Mouse (Mus musculus): ENCODE data around the gene Cyb5rl. TPM values are rescaled to one million over a fixed set of nuclear protein-coding genes. Genes with fewer than 3 reads are reported as not detected.

Gene Cyb5rl
- polyA plus RNA-seq, 2 experiments: 1.2 to 1.7 TPM

DNA sequence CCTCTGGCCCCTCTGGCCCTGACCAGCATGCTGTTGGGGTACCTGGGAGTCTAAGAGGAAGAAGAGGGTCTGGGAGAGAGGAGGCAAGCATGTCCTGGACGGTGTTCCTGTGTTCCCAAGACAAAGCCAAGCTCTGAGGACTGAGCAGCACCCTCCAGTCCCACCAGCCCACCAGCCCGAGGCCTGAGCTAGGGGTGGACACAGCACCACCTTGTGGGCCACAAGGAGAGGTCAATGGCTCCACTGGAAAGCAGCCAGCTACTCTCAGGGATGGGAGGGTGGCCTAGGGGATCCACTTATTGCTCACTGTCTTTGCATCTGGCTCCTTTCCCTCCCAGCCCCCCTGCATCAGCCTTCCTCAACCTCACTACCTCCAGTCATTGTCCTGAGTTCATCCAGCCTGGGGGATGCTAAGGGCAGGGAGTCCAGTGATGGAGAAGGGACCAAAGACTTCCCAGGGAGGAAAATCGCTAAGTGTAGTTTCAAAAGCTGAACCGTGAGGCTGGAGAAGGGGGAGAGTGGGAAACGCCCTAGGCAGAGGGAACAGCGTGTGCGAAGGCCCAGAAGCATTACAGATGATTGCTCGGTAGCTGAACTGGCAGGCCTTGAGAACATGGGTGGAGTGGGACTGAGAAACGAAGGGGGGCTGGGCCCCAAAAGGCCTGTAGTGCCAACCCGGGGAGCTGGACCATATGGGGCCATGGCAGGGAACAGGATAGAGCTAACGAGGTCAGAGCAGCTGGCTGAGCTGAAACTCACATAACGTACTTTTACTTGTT lies 54.6 kb downstream of the Cyb5rl start:
- peaks cover 0 to 8% of the 10 kb centered on the region in 2 experiments; a peak in 2 of 4 replicates for H3K4me1 ChIP-seq (replicated peaks; ENCODE audit: control insufficient read depth in 2 of 2, insufficient read depth in 2 of 2, low read length in 1 of 2)
- H3K36me3 ChIP-seq (replicated peaks; ENCODE audit: control insufficient read depth, insufficient read depth, low read depth): no peaks in the 10 kb centered on the region
- peak; percentile 47; the same call in 1 of the 2 replicates for ATAC-seq (ENCODE audit: insufficient read depth)
- 54% methylated on average over 12 of the region's 12 CpGs for WGBS (ENCODE audit: insufficient replicate concordance)
- H3K9ac ChIP-seq (replicated peaks): no peak overlapping the region
- H3K9me3 ChIP-seq (ENCODE audit: control insufficient read depth, low read length): no peaks in the 10 kb centered on the region
- no peaks in the 10 kb centered on the region for H3K27me3 ChIP-seq (ENCODE audit: control insufficient read depth, insufficient read depth, low read length)
- H3K4me3 ChIP-seq (ENCODE audit: insufficient read depth in 1 of 2, low read depth in 2 of 2, low read length in 2 of 2): no peak overlapping the region
- H3K4me2 ChIP-seq (ENCODE audit: low read depth): no peak overlapping the region
- TF ChIP-seq EP300 (IDR thresholded peaks at IDR 0.05; ENCODE audit: low read depth): no peak
- TF ChIP-seq CTCF (IDR thresholded peaks at IDR 0.05; ENCODE audit: low read depth): peak; percentile 71
- no peak overlapping the region for H3K27ac ChIP-seq
- DNase-seq (ENCODE audit: low read depth in 3 of 3, low spot score in 3 of 3): no peak

DNA sequence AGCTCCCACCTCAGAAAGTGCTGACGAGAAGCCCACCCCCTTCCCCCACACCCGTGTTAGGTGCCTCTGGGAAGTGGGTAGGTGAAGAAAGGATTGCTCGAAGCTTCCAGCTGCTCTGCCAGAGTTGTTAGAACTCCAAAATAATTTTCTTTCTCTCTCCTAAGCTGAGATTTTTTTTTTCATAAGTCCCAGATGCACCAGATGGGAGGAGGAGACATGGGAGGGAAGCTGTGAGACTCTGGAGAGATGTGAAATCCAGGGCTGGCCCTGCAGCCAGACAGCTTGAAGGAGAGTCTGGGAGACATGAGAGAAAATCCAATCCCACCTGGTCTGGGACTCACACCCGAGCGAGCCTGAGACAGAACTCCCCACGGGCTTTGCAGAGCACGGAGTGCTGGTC lies 57.6 kb downstream of the Cyb5rl start:
- no peak overlapping the region for H3K27ac ChIP-seq
- no peak for DNase-seq (ENCODE audit: low read depth in 3 of 3, low spot score in 3 of 3)
- H3K4me2 ChIP-seq (ENCODE audit: low read depth): no peak overlapping the region
- no peak for ATAC-seq (ENCODE audit: insufficient read depth)
- H3K27me3 ChIP-seq (ENCODE audit: control insufficient read depth, insufficient read depth, low read length): no peaks in the 10 kb centered on the region
- 53% methylated on average over 7 of the region's 7 CpGs for WGBS (ENCODE audit: insufficient replicate concordance)
- H3K4me1 ChIP-seq (replicated peaks; ENCODE audit: control insufficient read depth in 2 of 2, insufficient read depth in 2 of 2, low read length in 1 of 2): peaks cover 0 to 8% of the 10 kb centered on the region in 2 experiments; a peak in 2 of 4 replicates
- TF ChIP-seq EP300 (IDR thresholded peaks at IDR 0.05; ENCODE audit: low read depth): no peak
- TF ChIP-seq CTCF (IDR thresholded peaks at IDR 0.05; ENCODE audit: low read depth): no peak
- H3K4me3 ChIP-seq (ENCODE audit: insufficient read depth in 1 of 2, low read depth in 2 of 2, low read length in 2 of 2): no peak overlapping the region
- H3K9ac ChIP-seq (replicated peaks): no peak overlapping the region
- no peaks in the 10 kb centered on the region for H3K36me3 ChIP-seq (replicated peaks; ENCODE audit: control insufficient read depth, insufficient read depth, low read depth)
- H3K9me3 ChIP-seq (ENCODE audit: control insufficient read depth, low read length): no peaks in the 10 kb centered on the region

DNA sequence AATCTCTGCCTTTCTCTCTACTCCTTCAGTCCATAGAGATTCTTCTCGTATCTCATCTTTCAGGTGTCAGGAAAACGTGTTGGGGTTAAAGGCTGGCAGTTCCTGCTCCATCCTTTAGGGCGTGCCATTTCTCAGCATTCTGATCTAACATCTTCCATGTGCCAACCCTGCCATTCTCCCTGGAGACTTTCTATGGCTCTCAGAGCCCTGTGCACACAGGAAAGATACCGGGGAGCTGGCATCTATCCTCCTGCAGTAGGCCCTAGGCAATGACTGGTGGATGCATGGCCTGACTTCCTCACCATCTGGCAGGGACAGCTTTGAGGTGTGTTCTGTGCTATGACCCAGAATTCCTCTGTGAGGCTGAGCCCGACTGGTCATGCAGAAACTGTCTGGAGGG lies 58.3 kb downstream of the Cyb5rl start:
- Histone ChIP-seq H3K27me3 (ENCODE audit: control insufficient read depth, insufficient read depth, low read length) (no peaks in the 10 kb centered on the region), H3K4me3 (ENCODE audit: insufficient read depth in 1 of 2, low read depth in 2 of 2, low read length in 2 of 2) (no peak overlapping the region), H3K36me3 (replicated peaks; ENCODE audit: control insufficient read depth, insufficient read depth, low read depth) (no peaks in the 10 kb centered on the region), H3K4me1 (replicated peaks; ENCODE audit: control insufficient read depth in 2 of 2, insufficient read depth in 2 of 2, low read length in 1 of 2) (peaks cover 0 to 8% of the 10 kb centered on the region in 2 experiments; a peak in 2 of 4 replicates), H3K27ac (no peak overlapping the region), H3K9me3 (ENCODE audit: control insufficient read depth, low read length) (no peaks in the 10 kb centered on the region), H3K4me2 (ENCODE audit: low read depth) (no peak overlapping the region), H3K9ac (replicated peaks) (no peak overlapping the region)
- TF ChIP-seq CTCF (IDR thresholded peaks at IDR 0.05; ENCODE audit: low read depth) (no peak; the same call in 1 of the 2 replicates), EP300 (IDR thresholded peaks at IDR 0.05; ENCODE audit: low read depth) (no peak)
- ATAC-seq (ENCODE audit: insufficient read depth) (no peak), DNase-seq (ENCODE audit: low read depth in 3 of 3, low spot score in 3 of 3) (no peak)
- 46% methylated on average over 5 of the region's 5 CpGs for WGBS (ENCODE audit: insufficient replicate concordance)

DNA sequence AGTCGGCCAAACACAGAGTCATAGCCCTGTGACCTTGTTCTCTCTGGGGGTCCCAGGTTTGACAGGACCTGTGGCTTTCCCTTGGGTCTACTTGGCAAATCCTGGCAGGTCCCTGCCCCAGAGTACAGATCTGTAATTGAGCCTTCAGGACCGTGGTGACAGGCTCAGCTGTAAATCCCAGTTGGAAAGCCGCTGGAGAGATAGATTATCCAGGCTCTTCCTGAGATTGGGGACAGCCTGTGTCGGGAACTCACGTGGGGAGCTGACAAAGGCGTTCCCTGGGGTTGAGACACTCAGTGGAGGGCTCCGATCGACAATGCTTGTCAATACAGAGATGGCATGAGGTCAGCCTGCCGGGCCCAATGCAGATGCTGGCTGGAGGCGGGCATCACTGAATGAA lies 59.6 kb downstream of the Cyb5rl start:
- Histone ChIP-seq H3K27ac (no peak overlapping the region), H3K4me2 (ENCODE audit: low read depth) (no peak overlapping the region), H3K4me1 (replicated peaks; ENCODE audit: control insufficient read depth in 2 of 2, insufficient read depth in 2 of 2, low read length in 1 of 2) (peaks cover 0 to 7% of the 10 kb centered on the region in 2 experiments; a peak in 2 of 4 replicates), H3K9me3 (ENCODE audit: control insufficient read depth, low read length) (no peaks in the 10 kb centered on the region), H3K36me3 (replicated peaks; ENCODE audit: control insufficient read depth, insufficient read depth, low read depth) (no peaks in the 10 kb centered on the region), H3K27me3 (ENCODE audit: control insufficient read depth, insufficient read depth, low read length) (no peaks in the 10 kb centered on the region), H3K4me3 (ENCODE audit: insufficient read depth in 1 of 2, low read depth in 2 of 2, low read length in 2 of 2) (no peak overlapping the region), H3K9ac (replicated peaks) (no peak overlapping the region)
- no peak for TF ChIP-seq EP300 (IDR thresholded peaks at IDR 0.05; ENCODE audit: low read depth)
- TF ChIP-seq CTCF (IDR thresholded peaks at IDR 0.05; ENCODE audit: low read depth): no peak
- ATAC-seq (ENCODE audit: insufficient read depth) (no peak), DNase-seq (ENCODE audit: low read depth in 3 of 3, low spot score in 3 of 3) (no peak)
- WGBS (ENCODE audit: insufficient replicate concordance): 59% methylated on average over 10 of the region's 10 CpGs

DNA sequence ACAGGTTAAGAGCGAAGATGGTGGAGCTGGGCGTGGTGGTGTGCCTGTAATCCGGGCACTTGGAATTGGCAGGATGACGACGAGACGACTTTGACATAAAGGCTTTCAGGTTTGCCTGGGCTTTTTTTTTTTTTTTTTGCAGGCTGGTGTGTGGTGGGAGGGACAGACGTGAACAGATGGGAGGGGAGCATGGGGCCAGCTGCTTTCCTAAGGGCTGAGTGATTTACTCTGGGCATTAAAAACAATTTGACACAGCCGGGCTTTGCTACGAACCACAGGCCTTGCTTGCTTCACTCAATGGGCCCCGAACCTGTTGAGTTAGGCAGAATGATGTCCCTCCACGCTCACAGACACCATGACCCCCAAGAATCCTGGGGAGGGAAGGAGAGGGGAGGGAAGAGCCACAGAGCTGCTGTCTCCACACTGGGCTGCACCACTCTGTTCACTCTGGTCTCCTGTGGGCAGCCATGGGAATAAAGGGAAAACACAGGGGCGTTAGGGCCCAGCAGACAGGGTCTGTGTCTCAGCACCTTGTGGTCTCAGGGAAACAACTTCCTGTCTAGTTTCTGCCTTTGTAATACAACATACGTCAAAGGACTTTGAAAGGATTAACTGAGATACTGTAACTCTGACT lies 60.2 kb downstream of the Cyb5rl start:
- DNase-seq (ENCODE audit: low read depth in 3 of 3, low spot score in 3 of 3): no peak
- H3K36me3 ChIP-seq (replicated peaks; ENCODE audit: control insufficient read depth, insufficient read depth, low read depth): no peaks in the 10 kb centered on the region
- no peak overlapping the region for H3K9ac ChIP-seq (replicated peaks)
- WGBS (ENCODE audit: insufficient replicate concordance): 65% methylated on average over 13 of the region's 13 CpGs
- H3K9me3 ChIP-seq (ENCODE audit: control insufficient read depth, low read length): no peaks in the 10 kb centered on the region
- H3K27ac ChIP-seq: no peak overlapping the region
- H3K4me1 ChIP-seq (replicated peaks; ENCODE audit: control insufficient read depth in 2 of 2, insufficient read depth in 2 of 2, low read length in 1 of 2): peaks cover 0 to 3% of the 10 kb centered on the region in 2 experiments; a peak in 2 of 4 replicates
- TF ChIP-seq EP300 (IDR thresholded peaks at IDR 0.05; ENCODE audit: low read depth) (no peak), CTCF (IDR thresholded peaks at IDR 0.05; ENCODE audit: low read depth) (no peak)
- ATAC-seq (ENCODE audit: insufficient read depth): no peak
- H3K4me3 ChIP-seq (ENCODE audit: insufficient read depth in 1 of 2, low read depth in 2 of 2, low read length in 2 of 2): no peak overlapping the region
- H3K27me3 ChIP-seq (ENCODE audit: control insufficient read depth, insufficient read depth, low read length): no peaks in the 10 kb centered on the region
- no peak overlapping the region for H3K4me2 ChIP-seq (ENCODE audit: low read depth)

Measured in liver, embryonic 14.5 days (tissue).